ENCODE assay signal across 14 mouse cellular contexts in genomic region chr2:163450668-163451295, GRCm38 (mm10). TPM values are rescaled to one million over a fixed set of nuclear protein-coding genes. Genes with fewer than 3 reads are reported as not detected.
DNase-seq lines count a peak whose midpoint lies in the region; ATAC-seq and TF ChIP-seq lines count a peak whose summit lies in the region.
"Had no signal": no experiment of that assay in that cellular context is flagged by ENCODE, and none has a peak within 500 bp of the region (broad histone marks: within the 10 kb centered on the region; RNA-seq: fewer than 3 reads in every experiment).

No protein-coding gene starts in this region.

- no peak overlapping the region for H3K27ac ChIP-seq in lung, embryonic 15.5 days
- peak overlapping the region; percentile 59; the same call in 1 of the 2 replicates for H3K27ac ChIP-seq in layer of hippocampus, adult 2 months
- H3K27ac ChIP-seq: embryonic facial prominence, embryonic 15.5 days; liver, embryonic 13.5 days had no signal

- TF ChIP-seq CTCF in lung, adult 2 months (IDR thresholded peaks at IDR 0.05; ENCODE audit: insufficient read depth, low read length) = no peak
- TF ChIP-seq CTCF in layer of hippocampus, adult 2 months (conservative IDR thresholded peaks at IDR 0.05) = no peak

- H3K9me3 ChIP-seq in lung, embryonic 15.5 days = no peaks in the 10 kb centered on the region
- H3K9me3 ChIP-seq: embryonic facial prominence, embryonic 15.5 days; liver, embryonic 13.5 days had no signal

- H3K36me3 ChIP-seq in lung, embryonic 15.5 days = no peaks in the 10 kb centered on the region
- H3K36me3 ChIP-seq: embryonic facial prominence, embryonic 15.5 days; liver, embryonic 13.5 days had no signal

- no peak overlapping the region for H3K4me3 ChIP-seq in lung, embryonic 15.5 days
- no peak overlapping the region for H3K4me3 ChIP-seq in lung, adult 2 months (replicated peaks; ENCODE audit: extremely low read depth, low read depth, low read length)
- no peak overlapping the region for H3K4me3 ChIP-seq in layer of hippocampus, adult 2 months
- H3K4me3 ChIP-seq: embryonic facial prominence, embryonic 15.5 days; liver, embryonic 13.5 days had no signal

- ATAC-seq in lung, embryonic 15.5 days (ENCODE audit: borderline replicate concordance, extremely low read depth, low FRiP score, low TSS enrichment) = peak; percentile 32; the same call in 1 of the 2 replicates

- H3K9ac ChIP-seq in lung, embryonic 15.5 days = no peak overlapping the region
- H3K9ac ChIP-seq: embryonic facial prominence, embryonic 15.5 days; liver, embryonic 13.5 days had no signal

- no peaks in the 10 kb centered on the region for H3K27me3 ChIP-seq in lung, embryonic 15.5 days
- H3K27me3 ChIP-seq: embryonic facial prominence, embryonic 15.5 days; liver, embryonic 13.5 days had no signal

- no peak for TF ChIP-seq POLR2A in lung, adult 2 months (IDR thresholded peaks at IDR 0.05; ENCODE audit: borderline replicate concordance, extremely low read depth, low read depth, low read length)

- WGBS in lung, embryonic 15.5 days = 48% methylated on average over 6 of the region's 6 CpGs
- WGBS in lung, adult 2 months = 54% methylated on average over 6 of the region's 6 CpGs

- H3K4me2 ChIP-seq in lung, embryonic 15.5 days = no peak overlapping the region
- H3K4me2 ChIP-seq: embryonic facial prominence, embryonic 15.5 days; liver, embryonic 13.5 days had no signal

- DNase-seq in cerebellum, postnatal 10 days = peak; percentile 75 to 79
- DNase-seq in cerebellum, adult 11 months = no peak
- no peak for DNase-seq in lung, adult 2 months
- peak; percentile 58 to 77 for DNase-seq in layer of hippocampus, adult 2 months (ENCODE audit: low spot score in 2 of 2)
- peak; percentile 39 for DNase-seq in right cerebral cortex, postnatal 25 days
- no peak for DNase-seq in urinary bladder, adult 18-20 months (ENCODE audit: low spot score in 2 of 2)
- no peak for DNase-seq in kidney, postnatal 14 days
- DNase-seq: gastrocnemius, postnatal 25 days; heart, postnatal 10 days; kidney, postnatal 4 days; liver, embryonic 13.5 days had no signal

- no peaks in the 10 kb centered on the region for H3K4me1 ChIP-seq in lung, embryonic 15.5 days
- H3K4me1 ChIP-seq in lung, adult 2 months (ENCODE audit: control insufficient read depth, insufficient read depth, low read length) = no peaks in the 10 kb centered on the region
- H3K4me1 ChIP-seq: embryonic facial prominence, embryonic 15.5 days; liver, embryonic 13.5 days had no signal

RNA-seq across cellular contexts. Expression of gene Gdap1l1, which starts 12.5 kb away (rescaled TPM):
- 0.62 and 1.3 TPM in 2 replicates for polyA plus RNA-seq in lung, embryonic 15.5 days (2015; fragmentation: Nextera tagmentation; extraction: Ambion mirVana)
- 0.19 and 0.22 TPM in 2 replicates for polyA plus RNA-seq in lung, adult 2 months (2012; rRNA removed)
- total RNA-seq in layer of hippocampus, adult 2 months (2021) = 10 to 100 TPM; 61.5 to 70.7 TPM
- total RNA-seq: gastrocnemius, postnatal 25 days; heart, postnatal 10 days had no signal

RNA-seq across cellular contexts. Expression of gene Fitm2, which starts 21.6 kb away (rescaled TPM):
- polyA plus RNA-seq in lung, embryonic 15.5 days (2015; fragmentation: Nextera tagmentation; extraction: Ambion mirVana) = 9.7 and 10.1 TPM in 2 replicates
- 20.4 and 24.1 TPM in 2 replicates for polyA plus RNA-seq in lung, adult 2 months (2012; rRNA removed)
- total RNA-seq in layer of hippocampus, adult 2 months (2021) = 10 to 100 TPM; 19.0 to 20.0 TPM

RNA-seq across cellular contexts. Expression of gene Oser1, which starts 26.3 kb away (rescaled TPM):
- 90.1 and 94.5 TPM in 2 replicates for polyA plus RNA-seq in lung, embryonic 15.5 days (2015; fragmentation: Nextera tagmentation; extraction: Ambion mirVana)
- 9.2 and 17.2 TPM in 2 replicates for polyA plus RNA-seq in lung, adult 2 months (2012; rRNA removed)
- 10 to 100 TPM; 17.1 to 17.2 TPM for total RNA-seq in layer of hippocampus, adult 2 months (2021)

RNA-seq across cellular contexts. Expression of gene R3hdml, which starts 41.3 kb away (rescaled TPM):
- polyA plus RNA-seq in lung, embryonic 15.5 days (2015; fragmentation: Nextera tagmentation; extraction: Ambion mirVana) = 0.14 TPM in 1 of 2 replicates, not detected in the other
- polyA plus RNA-seq in lung, adult 2 months (2012; rRNA removed) = not detected in 2 replicates
- total RNA-seq in layer of hippocampus, adult 2 months (2021) = not detected
- total RNA-seq: gastrocnemius, postnatal 25 days; heart, postnatal 10 days had no signal
- polyA plus RNA-seq: liver, embryonic 13.5 days; stomach, embryonic 14.5 days had no signal

RNA-seq across cellular contexts. Expression of gene Jph2, which starts 53.0 kb away (rescaled TPM):
- 6.9 and 7.7 TPM in 2 replicates for polyA plus RNA-seq in lung, embryonic 15.5 days (2015; fragmentation: Nextera tagmentation; extraction: Ambion mirVana)
- 32.3 and 38.4 TPM in 2 replicates for polyA plus RNA-seq in lung, adult 2 months (2012; rRNA removed)
- under 1 TPM; 0.41 to 0.54 TPM for total RNA-seq in layer of hippocampus, adult 2 months (2021)

Comparison
In these comparisons a context has a peak if more than half of its experiments do, and no peak if none do; other contexts are left out.
1. DNase-seq: peak in cerebellum, postnatal 10 days (2 of 2), layer of hippocampus, adult 2 months (2 of 2) and right cerebral cortex, postnatal 25 days (single experiment); none in cerebellum, adult 11 months (single experiment), lung, adult 2 months (single experiment), urinary bladder, adult 18-20 months (0 of 2) and kidney, postnatal 14 days (single experiment).